Mouse (Mus musculus) MEL (cell line): ENCODE measurements around the gene P2rx4. TPM values are rescaled to one million over a fixed set of nuclear protein-coding genes. Genes with fewer than 3 reads are reported as not detected.

Experiments
- DNase-seq: peaks from one replicate; pipeline ENCODE4 v3.0.0; 2011; ENCODE audit warnings: low read depth, low spot score
- H3K27ac ChIP-seq: 2 replicates; pipeline ENCODE4 v1.5.1; 2012; ENCODE audit warnings: low read depth, mild to moderate bottlenecking, control low read depth, low read length, moderate library complexity; ENCODE audit not compliant: control insufficient read depth
- H3K27me3 ChIP-seq, 2 experiments: fragments of 150-350 bp in 1 of 2; sonication (generic) in 1 of 2; 2 replicates each; pipeline ENCODE4 v1.6.1; 2012; ENCODE audit warnings: low read length in 2 of 2, mild to moderate bottlenecking in 2 of 2, improper control_type of control experiment in 1 of 2, moderate library complexity in 1 of 2; ENCODE audit not compliant: insufficient read depth in 2 of 2, control insufficient read depth in 1 of 2
- H3K36me3 ChIP-seq, 2 experiments: 2 replicates each; pipeline ENCODE4 v1.6.1; 2012 to 2014; ENCODE audit warnings: low read length in 2 of 2, improper control_type of control experiment in 1 of 2, inconsistent platforms in 1 of 2, mild to moderate bottlenecking in 1 of 2; ENCODE audit not compliant: insufficient read depth in 2 of 2, control insufficient read depth in 1 of 2
- H3K4me1 ChIP-seq, 2 experiments: fragments of 150-350 bp in 1 of 2; sonication (generic) in 1 of 2; 2 replicates each; pipeline ENCODE4 v1.6.1; 2012; ENCODE audit warnings: low read length in 2 of 2, improper control_type of control experiment in 1 of 2, mild to moderate bottlenecking in 1 of 2; ENCODE audit not compliant: insufficient read depth in 2 of 2, control insufficient read depth in 1 of 2
- H3K4me3 ChIP-seq, 2 experiments: fragments of 150-350 bp in 1 of 2; sonication (generic) in 1 of 2; 2 replicates each; pipeline ENCODE4 v1.5.1; 2012; ENCODE audit warnings: low read depth in 2 of 2, low read length in 2 of 2, mild to moderate bottlenecking in 2 of 2, moderate library complexity in 2 of 2, control low read depth in 1 of 2, improper control_type of control experiment in 1 of 2; ENCODE audit not compliant: control insufficient read depth in 1 of 2, insufficient read depth in 1 of 2
- H3K79me2 ChIP-seq: 2 replicates; pipeline ENCODE4 v1.6.1; 2012; ENCODE audit warnings: mild to moderate bottlenecking, low read length, moderate library complexity; ENCODE audit not compliant: control insufficient read depth, poor library complexity, insufficient read depth
- H3K9ac ChIP-seq: 2 replicates; pipeline ENCODE4 v1.6.1; 2012; ENCODE audit warnings: low read depth, mild to moderate bottlenecking, control low read depth, low read length, moderate library complexity; ENCODE audit not compliant: control insufficient read depth, poor library complexity, severe bottlenecking
- H3K9me3 ChIP-seq: fragments of 150-350 bp; sonication (generic); replicated peaks from 2 replicates; pipeline ENCODE4 v1.6.1; 2012; ENCODE audit warnings: mild to moderate bottlenecking, low read length, improper control_type of control experiment, moderate library complexity; ENCODE audit not compliant: insufficient read depth
- BHLHE40 ChIP-seq: IDR thresholded peaks from 2 replicates; pipeline ENCODE4 v1.6.1; 2012; ENCODE audit warnings: low read depth, mild to moderate bottlenecking, inconsistent platforms, low read length, improper control_type of control experiment, borderline replicate concordance
- CHD1 ChIP-seq: IDR thresholded peaks from 2 replicates; pipeline ENCODE4 v1.6.1; 2012; ENCODE audit warnings: low read depth, mild to moderate bottlenecking, inconsistent platforms, low read length, improper control_type of control experiment
- CTCF ChIP-seq, 3 experiments: IDR thresholded peaks in 2 of 3; conservative IDR thresholded peaks in 1 of 3; 2 replicates each; pipeline ENCODE4 v1.5.1; 2011 to 2012; ENCODE audit warnings: low read length in 3 of 3, low read depth in 2 of 3, mild to moderate bottlenecking in 2 of 3, improper control_type of control experiment in 1 of 3, inconsistent platforms in 1 of 3, mixed read lengths in 1 of 3, moderate library complexity in 1 of 3; ENCODE audit not compliant: control insufficient read depth in 1 of 3, insufficient read depth in 1 of 3, poor library complexity in 1 of 3, severe bottlenecking in 1 of 3
- E2F4 ChIP-seq: IDR thresholded peaks from 2 replicates; pipeline ENCODE4 v1.6.1; 2011; ENCODE audit warnings: low read depth, low read length, improper control_type of control experiment, borderline replicate concordance
- EP300 ChIP-seq, 2 experiments: IDR thresholded peaks; 2 replicates each; pipeline ENCODE4 v1.6.1; 2011; ENCODE audit warnings: improper control_type of control experiment in 2 of 2, low read length in 2 of 2, low read depth in 1 of 2, mild to moderate bottlenecking in 1 of 2
- ETS1 ChIP-seq: IDR thresholded peaks from 2 replicates; pipeline ENCODE4 v1.6.1; 2012; ENCODE audit warnings: low read depth, mild to moderate bottlenecking, inconsistent platforms, low read length, improper control_type of control experiment, moderate library complexity
- HCFC1 ChIP-seq: IDR thresholded peaks from 2 replicates; pipeline ENCODE4 v1.6.1; 2012; ENCODE audit warnings: low read depth, mild to moderate bottlenecking, inconsistent platforms, low read length, improper control_type of control experiment, moderate library complexity
- MYB ChIP-seq: IDR thresholded peaks from 2 replicates; pipeline ENCODE4 v1.6.1; 2011; ENCODE audit warnings: mild to moderate bottlenecking, low read depth, low read length, improper control_type of control experiment
- POLR2AphosphoS2 ChIP-seq: IDR thresholded peaks from 2 replicates; pipeline ENCODE4 v1.6.1; 2011; ENCODE audit warnings: low read length, improper control_type of control experiment
- RAD21 ChIP-seq: IDR thresholded peaks from 2 replicates; pipeline ENCODE4 v1.6.1; 2011; ENCODE audit warnings: mild to moderate bottlenecking, low read depth, low read length, improper control_type of control experiment
- TAL1 ChIP-seq: IDR thresholded peaks from 2 replicates; pipeline ENCODE4 v1.6.1; 2012; ENCODE audit warnings: mild to moderate bottlenecking, inconsistent platforms, low read length, moderate library complexity, mixed read lengths
- USF1 ChIP-seq: IDR thresholded peaks from 2 replicates; pipeline ENCODE4 v1.6.1; 2014; ENCODE audit warnings: low read depth, mild to moderate bottlenecking, inconsistent platforms, low read length, improper control_type of control experiment, moderate library complexity
- ZKSCAN1 ChIP-seq: IDR thresholded peaks from 2 replicates; pipeline ENCODE4 v1.6.1; 2012; ENCODE audit warnings: low read depth, mild to moderate bottlenecking, inconsistent platforms, low read length, improper control_type of control experiment, moderate library complexity
- ZNF384 ChIP-seq: IDR thresholded peaks from 2 replicates; pipeline ENCODE4 v1.6.1; 2012; ENCODE audit warnings: low read depth, mild to moderate bottlenecking, inconsistent platforms, low read length, improper control_type of control experiment
- polyA plus RNA-seq, 2 experiments: library from polyadenylated mRNA; stranded (reverse) in 1 of 2; unstranded in 1 of 2; fragments of >175 nt in 1 of 2; fragments of >200 nt in 1 of 2; gene quantifications; 2 replicates each; pipeline versions ENCODE4 v1.2.1 to v1.2.4; 2012; ENCODE audit warnings: low replicate concordance in 2 of 2, low read depth in 1 of 2; ENCODE audit not compliant: insufficient read length in 2 of 2, insufficient read depth in 1 of 2, missing spikeins in 1 of 2
- total RNA-seq: library from RNA; depleted of rRNA; stranded (reverse); fragments of 300-350 nt; gene quantifications from 2 replicates; pipeline ENCODE4 v1.2.3, GENCODE M21; 2012

Gene P2rx4
- total and polyA plus RNA-seq, 3 experiments: 15.2 to 30.9 TPM; not detected in 1

- peaks cover 7 to 27% of the 10 kb centered on the region in 2 experiments for H3K4me1 ChIP-seq
- TF ChIP-seq EP300 (IDR thresholded peaks at IDR 0.05; ENCODE audit: low read depth in 1 of 2, low read length in 2 of 2) (no peak), RAD21 (no peak), POLR2AphosphoS2 (no peak), CHD1 (no peak), ZKSCAN1 (no peak), TAL1 (no peak), CTCF (IDR thresholded peaks at IDR 0.05 in 2 of 3, conservative IDR thresholded peaks at IDR 0.05 in 1 of 3; ENCODE audit: control insufficient read depth in 1 of 3, insufficient read depth in 1 of 3, low read depth in 2 of 3, low read length in 3 of 3, poor library complexity in 1 of 3, severe bottlenecking in 1 of 3) (no peak), HCFC1 (no peak), ZNF384 (no peak), MYB (no peak), E2F4 (no peak)
- no peaks in the 10 kb centered on the region for H3K9me3 ChIP-seq
- H3K27me3 ChIP-seq: no peaks in the 10 kb centered on the region
- peaks cover 29% of the 10 kb centered on the region for H3K79me2 ChIP-seq
- peaks cover 0 to 9% of the 10 kb centered on the region in 2 experiments; a peak in 2 of 4 replicates for H3K36me3 ChIP-seq
- H3K27ac ChIP-seq: no peak overlapping the region
- H3K4me3 ChIP-seq: no peak overlapping the region
- H3K9ac ChIP-seq: no peak overlapping the region
- no peak for DNase-seq
Measured at GRCm38 (mm10) chr5:122775646-122776286, 68.4 kb downstream of the P2rx4 start.

- H3K27ac ChIP-seq: no peak overlapping the region
- no peak overlapping the region for H3K4me3 ChIP-seq
Measured at GRCm38 (mm10) chr5:122777322-122777721, 70.0 kb downstream of the P2rx4 start.

More at GRCm38 (mm10) chr5:122777322-122777721, 70.0 kb downstream of the P2rx4 start:
- H3K79me2 ChIP-seq: peaks cover 24% of the 10 kb centered on the region
- no peak overlapping the region for H3K9ac ChIP-seq
- peaks cover 7 to 31% of the 10 kb centered on the region in 2 experiments for H3K4me1 ChIP-seq
- no peak for DNase-seq
- H3K27me3 ChIP-seq: no peaks in the 10 kb centered on the region
- TF ChIP-seq CHD1 (no peak), USF1 (no peak), HCFC1 (no peak), ETS1 (no peak), BHLHE40 (no peak)
- TF ChIP-seq, all 39 proteins: peak for 0
- Histone ChIP-seq H3K9me3 (no peaks in the 10 kb centered on the region), H3K36me3 (peaks cover 0 to 9% of the 10 kb centered on the region in 2 experiments; a peak in 2 of 4 replicates)
